Comparison of ENCODE assay signal across 9 mouse cellular contexts in the genomic region with DNA sequence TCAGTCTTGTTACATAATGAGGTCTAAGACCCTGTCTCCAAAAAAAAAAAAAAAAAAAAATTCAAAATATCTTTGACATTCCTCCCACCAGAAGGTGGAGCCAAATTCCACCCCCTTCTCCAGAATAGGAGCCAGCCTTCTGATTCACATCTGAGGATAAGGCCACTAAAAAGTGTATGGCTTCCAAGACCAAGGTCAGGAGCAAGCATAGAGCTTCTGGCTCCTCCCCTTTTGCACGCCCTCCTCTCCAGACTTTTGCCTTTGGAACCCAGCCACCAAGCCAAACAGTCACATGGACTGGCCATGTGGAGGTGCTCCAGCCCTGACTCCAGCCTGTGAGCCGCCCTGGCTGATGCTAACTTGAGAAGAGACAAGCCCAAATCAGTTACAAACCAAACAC. TPM values are rescaled to one million over a fixed set of nuclear protein-coding genes. Genes with fewer than 3 reads are reported as not detected.
DNase-seq lines count a peak whose midpoint lies in the region; ATAC-seq and TF ChIP-seq lines count a peak whose summit lies in the region.
"Had no signal": no experiment of that assay in that cellular context is flagged by ENCODE, and none has a peak within 500 bp of the region (broad histone marks: within the 10 kb centered on the region; RNA-seq: fewer than 3 reads in every experiment).

No protein-coding gene starts in this region.

- no peaks in the 10 kb centered on the region for H3K36me3 ChIP-seq in kidney, embryonic 15.5 days
- peaks cover 1% of the 10 kb centered on the region; the same call in 1 of the 2 replicates for H3K36me3 ChIP-seq in kidney, adult 2 months (ENCODE audit: control insufficient read depth, insufficient read depth, low read length)
- no peaks in the 10 kb centered on the region for H3K36me3 ChIP-seq in forebrain, embryonic 14.5 days (ENCODE audit: control insufficient read depth, insufficient read depth, low read length)

- no peak for ATAC-seq in kidney, embryonic 15.5 days (replicated peaks; ENCODE audit: low FRiP score)
- no peak for ATAC-seq in forebrain, embryonic 14.5 days

- peak; percentile 33 for TF ChIP-seq CTCF in kidney, adult 2 months (conservative IDR thresholded peaks at IDR 0.05; ENCODE audit: insufficient read depth, insufficient read length, low read depth, low read length)

- no peak for TF ChIP-seq POLR2A in kidney, adult 2 months (IDR thresholded peaks at IDR 0.05; ENCODE audit: low read depth, low read length)

- H3K9ac ChIP-seq in kidney, embryonic 15.5 days: no peak overlapping the region
- H3K9ac ChIP-seq in forebrain, embryonic 14.5 days (ENCODE audit: low read length): no peak overlapping the region

- H3K4me3 ChIP-seq in kidney, embryonic 15.5 days (replicated peaks): no peak overlapping the region
- H3K4me3 ChIP-seq in kidney, adult 2 months (ENCODE audit: insufficient read depth, low read depth, low read length): no peak overlapping the region
- H3K4me3 ChIP-seq in forebrain, embryonic 14.5 days (ENCODE audit: low read depth, low read length): no peak overlapping the region
- H3K4me3 ChIP-seq: erythroblast, embryonic 14.5 days had no signal

- no peak overlapping the region for H3K27ac ChIP-seq in kidney, embryonic 15.5 days
- peak overlapping the region; percentile 71 for H3K27ac ChIP-seq in kidney, adult 2 months (ENCODE audit: insufficient read depth, low read depth, low read length)
- H3K27ac ChIP-seq in forebrain, embryonic 14.5 days (ENCODE audit: low read depth, low read length): no peak overlapping the region

- no peaks in the 10 kb centered on the region for H3K27me3 ChIP-seq in kidney, embryonic 15.5 days
- H3K27me3 ChIP-seq in kidney, adult 2 months (replicated peaks; ENCODE audit: control insufficient read depth, insufficient read depth, low read length): no peaks in the 10 kb centered on the region
- no peaks in the 10 kb centered on the region for H3K27me3 ChIP-seq in forebrain, embryonic 14.5 days (replicated peaks; ENCODE audit: control insufficient read depth, insufficient read depth, low read length)

- peaks cover 5% of the 10 kb centered on the region; the same call in 1 of the 2 replicates for H3K4me1 ChIP-seq in kidney, embryonic 15.5 days
- H3K4me1 ChIP-seq in kidney, adult 2 months (ENCODE audit: control insufficient read depth, insufficient read depth, low read length): peaks cover 18% of the 10 kb centered on the region
- no peaks in the 10 kb centered on the region for H3K4me1 ChIP-seq in forebrain, embryonic 14.5 days (ENCODE audit: control insufficient read depth, insufficient read depth, low read length)

- no peak overlapping the region for H3K4me2 ChIP-seq in kidney, embryonic 15.5 days
- H3K4me2 ChIP-seq in forebrain, embryonic 14.5 days (ENCODE audit: low read length): no peak overlapping the region

- H3K9me3 ChIP-seq in kidney, embryonic 15.5 days (replicated peaks): no peaks in the 10 kb centered on the region
- no peaks in the 10 kb centered on the region for H3K9me3 ChIP-seq in forebrain, embryonic 14.5 days (replicated peaks; ENCODE audit: control insufficient read depth, low read length)

- WGBS in kidney, embryonic 15.5 days: 70% methylated on average over 2 of the region's 2 CpGs
- WGBS in kidney, adult 2 months: 9% methylated on average over 2 of the region's 2 CpGs
- 79% methylated on average over 2 of the region's 2 CpGs for WGBS in forebrain, embryonic 14.5 days

- peak; percentile 94 for DNase-seq in kidney, adult 11 months
- DNase-seq in adrenal gland, adult 8-10 months: peak; percentile 90
- DNase-seq in kidney, adult 2 months: peak; percentile 95
- peak; percentile 88 for DNase-seq in skeletal muscle tissue, adult 2 months (ENCODE audit: low read depth, low spot score)
- DNase-seq in thymus, postnatal 10 days (ENCODE audit: low spot score in 2 of 2): no peak
- DNase-seq in thymus, postnatal 4 days: no peak
- DNase-seq in forebrain, embryonic 14.5 days (ENCODE audit: low spot score): no peak

RNA-seq across cellular contexts. Expression of a gene that starts 35.3 kb away (rescaled TPM):
- polyA plus RNA-seq in kidney, embryonic 15.5 days (2015; fragmentation: Nextera tagmentation; extraction: Ambion mirVana): 51.5 and 55.2 TPM in 2 replicates
- 10 to 100 TPM; 42.8 to 70.7 (median 52.7) TPM for total RNA-seq in adrenal gland, adult 8-10 months (2022)
- polyA plus RNA-seq in kidney, adult 2 months (2012; rRNA removed): 29.9 and 32.7 TPM in 2 replicates
- 27.0 and 32.1 TPM in 2 replicates for polyA plus RNA-seq in forebrain, embryonic 14.5 days (2014; fragmentation: Nextera tagmentation; extraction: Ambion mirVana)

Comparison
In these comparisons a context has a peak if more than half of its experiments do, and no peak if none do; other contexts are left out.
1. DNase-seq: peak in kidney, adult 11 months (single experiment), adrenal gland, adult 8-10 months (single experiment), kidney, adult 2 months (single experiment) and skeletal muscle tissue, adult 2 months (single experiment); none in thymus, postnatal 10 days (0 of 2), thymus, postnatal 4 days (single experiment) and forebrain, embryonic 14.5 days (single experiment).